Mouse (Mus musculus): ENCODE measurements around the gene Olfr976.

GRCm38 (mm10) chr9:40003365-40003764 is 42.4 kb upstream of the Olfr976 start, which contains the start of gene Olfr979:
- TF ChIP-seq EP300 (IDR thresholded peaks at IDR 0.05; ENCODE audit: low read depth) (no peak), CTCF (IDR thresholded peaks at IDR 0.05; ENCODE audit: low read depth) (no peak)

Data from heart, postnatal 0 days (tissue).